Mouse (Mus musculus) duodenum, adult 2 months (tissue): Measurements from ENCODE around the gene Hoxc12. TPM values are rescaled to one million over a fixed set of nuclear protein-coding genes. Genes with fewer than 3 reads are reported as not detected.

ENCODE experiments used
- polyA plus RNA-seq: library from polyadenylated mRNA; depleted of rRNA; stranded (reverse); fragments of >200 nt; gene quantifications from 2 replicates; pipeline ENCODE4 v1.2.3, GENCODE M21; 2012; ENCODE audit warnings: low replicate concordance; rRNA removed

Hoxc12 gene
- polyA plus RNA-seq: not detected in 2 replicates

GRCm38 (mm10) chr15:102936279-102936972, at the start of gene Hoxc12:
Hoxc12 (plus strand) TSS chr15:102936757.

GRCm38 (mm10) chr15:102921053-102922011, 15.2 kb upstream of the Hoxc12 start, which contains the start of gene Hoxc13:
Hoxc13 (plus strand) TSS chr15:102921103.

GRCm38 (mm10) chr15:102954192-102955006, 17.8 kb downstream of the Hoxc12 start, which contains the start of gene Hoxc11:
Hoxc11 (plus strand) TSS chr15:102954427.

GRCm38 (mm10) chr15:102966776-102967311, 30.3 kb downstream of the Hoxc12 start, which contains the start of gene Hoxc10:
Hoxc10 (plus strand) TSS chr15:102966796.

GRCm38 (mm10) chr15:102967312-102967510, 30.7 kb downstream of the Hoxc12 start, which contains the start of gene Hoxc5:
Hoxc5 (plus strand) TSS chr15:102967443.

GRCm38 (mm10) chr15:102976171-102976570, 39.6 kb downstream of the Hoxc12 start, which contains the start of gene Hoxc9:
Hoxc9 (plus strand) TSS chr15:102976439.

Other genes with a start within 250 kb of the Hoxc12 start
- gene Calcoco1, start 214.6 kb upstream of the Hoxc12 start, polyA plus RNA-seq: 12.7 and 15.6 TPM in 2 replicates
- not detected in 2 replicates for gene Hoxc13, start 15.7 kb upstream of the Hoxc12 start, polyA plus RNA-seq
- not detected in 2 replicates for gene Hoxc11, start 17.7 kb downstream of the Hoxc12 start, polyA plus RNA-seq
- not detected in 2 replicates for gene Hoxc10, start 30.0 kb downstream of the Hoxc12 start, polyA plus RNA-seq
- gene Hoxc5, start 30.7 kb downstream of the Hoxc12 start, polyA plus RNA-seq: 0.12 and 2.0 TPM in 2 replicates
- gene Hoxc9, start 39.7 kb downstream of the Hoxc12 start, polyA plus RNA-seq: not detected in 2 replicates
- gene Hoxc8, start 53.9 kb downstream of the Hoxc12 start, polyA plus RNA-seq: 0.13 TPM in 1 of 2 replicates, not detected in the other
- gene Hoxc6, start 61.5 kb downstream of the Hoxc12 start, polyA plus RNA-seq: 0.13 and 3.5 TPM in 2 replicates
- gene Hoxc4, start 82.2 kb downstream of the Hoxc12 start, polyA plus RNA-seq: 1.1 and 1.5 TPM in 2 replicates
- gene Smug1, start 230.3 kb downstream of the Hoxc12 start, polyA plus RNA-seq: 6.7 and 12.1 TPM in 2 replicates